Mouse (Mus musculus) stomach, embryonic 15.5 days (tissue): ENCODE data around the gene Csf2rb. TPM values are rescaled to one million over a fixed set of nuclear protein-coding genes. Genes with fewer than 3 reads are reported as not detected.
A peak's percentile ranks its signal among the peaks of the same experiment; 100 is the strongest.
"Not testable (repeated sequence)": the region's sequence is repeated elsewhere in the genome, so short reads cannot be mapped to it uniquely, and the experiment has no call there.

Experiments
- ATAC-seq: fragments of 200-750 bp; cut with Nextera tagmentation; 2 replicates; pipeline ENCODE4 v1.8.0; 2017; ENCODE audit warnings: low read depth, moderate number of reproducible peaks, moderate TSS enrichment; ENCODE audit not compliant: insufficient read depth, low FRiP score
- H3K27ac ChIP-seq: fragments of 300-500 bp; sonication (generic); 2 replicates; pipeline ENCODE4 v1.5.1; 2015; ENCODE audit warnings: mild to moderate bottlenecking, inconsistent platforms
- H3K27me3 ChIP-seq: fragments of 300-500 bp; sonication (generic); replicated peaks from 2 replicates; pipeline ENCODE4 v1.6.1; 2015; ENCODE audit warnings: inconsistent platforms
- H3K36me3 ChIP-seq: fragments of 300-500 bp; sonication (generic); 2 replicates; pipeline ENCODE4 v1.6.1; 2015; ENCODE audit warnings: inconsistent platforms
- H3K4me1 ChIP-seq: fragments of 300-500 bp; sonication (generic); 2 replicates; pipeline ENCODE4 v1.6.1; 2015; ENCODE audit warnings: inconsistent platforms
- H3K4me2 ChIP-seq: fragments of 300-500 bp; sonication (generic); 2 replicates; pipeline ENCODE4 v1.6.1; 2015; ENCODE audit warnings: mild to moderate bottlenecking, inconsistent platforms
- H3K4me3 ChIP-seq: fragments of 300-500 bp; sonication (generic); replicated peaks from 2 replicates; pipeline ENCODE4 v1.5.1; 2015; ENCODE audit warnings: inconsistent platforms
- H3K9ac ChIP-seq: fragments of 300-500 bp; sonication (generic); 2 replicates; pipeline ENCODE4 v1.6.1; 2015; ENCODE audit warnings: inconsistent platforms
- H3K9me3 ChIP-seq: fragments of 300-500 bp; sonication (generic); 2 replicates; pipeline ENCODE4 v1.6.1; 2016; ENCODE audit warnings: inconsistent platforms
- WGBS: fragments of 180-500 bp; shearing (Covaris S2); methylation state at CpG from one replicate; pipeline ENCODE4 v1.1.7; 2015; 5-methylcytosine and 5-hydroxymethylcytosine counted together
- polyA plus RNA-seq: library from polyadenylated mRNA; unstranded; fragments of >200 nt; fragmentation: Nextera tagmentation; extraction: Ambion mirVana; gene quantifications from 2 replicates; pipeline ENCODE4 v1.2.1, GENCODE M21; 2015

The Csf2rb gene
- polyA plus RNA-seq, 1 experiment from 2014 or later: 2.7 TPM

DNA sequence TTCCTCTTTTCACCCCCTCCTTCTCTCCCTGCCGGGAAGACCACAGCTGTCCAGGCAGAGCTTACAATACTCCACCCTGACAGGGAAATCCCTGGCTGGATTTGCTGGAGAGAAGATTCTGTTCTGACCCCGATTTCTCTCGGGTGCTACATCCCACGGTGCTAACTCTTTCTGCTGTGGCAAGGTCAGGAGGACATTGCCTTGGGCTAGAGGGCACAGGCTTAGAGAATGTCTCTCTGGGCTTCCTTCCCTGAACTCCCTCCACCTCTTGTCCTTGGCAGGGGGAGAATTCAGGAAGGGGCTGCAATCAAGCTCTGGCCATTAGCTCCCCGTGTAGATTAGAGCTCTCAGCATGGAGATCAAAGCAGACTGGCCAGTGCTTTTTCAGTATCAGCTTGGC, 15.7 kb upstream of the Csf2rb start:
- no peak overlapping the region for H3K9ac ChIP-seq
- ATAC-seq: no peak
- 0 out of 2 replicates have a peak, but pooled peaks cover 3% of the 10 kb centered on the region for H3K4me1 ChIP-seq
- no peaks in the 10 kb centered on the region for H3K9me3 ChIP-seq
- H3K4me3 ChIP-seq: no peak overlapping the region
- no peak overlapping the region for H3K4me2 ChIP-seq
- H3K36me3 ChIP-seq: no peaks in the 10 kb centered on the region
- peak overlapping the region; percentile 40; the same call in 1 of the 2 replicates for H3K27ac ChIP-seq
- no peaks in the 10 kb centered on the region for H3K27me3 ChIP-seq
- 25% methylated on average over 5 of the region's 5 CpGs for WGBS

DNA sequence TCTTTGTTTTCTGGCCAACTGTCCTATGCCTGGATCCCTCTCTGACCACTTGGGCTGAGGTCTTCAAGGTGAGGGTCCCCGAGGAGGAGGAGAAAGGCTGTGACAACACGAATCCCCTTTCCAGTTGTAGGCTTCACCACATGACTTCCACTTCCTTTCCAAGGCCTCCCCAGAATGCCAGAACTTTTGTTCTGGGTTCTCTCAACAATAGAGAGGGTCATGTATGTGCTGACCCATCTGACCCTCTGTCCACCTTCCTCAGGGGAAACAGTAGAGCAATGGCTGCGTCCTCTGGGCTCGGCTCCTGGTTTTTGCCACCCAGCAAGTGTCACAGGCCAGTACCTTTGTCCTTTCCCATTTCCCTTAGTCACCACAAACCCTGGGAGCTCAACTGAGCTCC, 14.6 kb upstream of the Csf2rb start:
- Histone ChIP-seq H3K4me2 (no peak overlapping the region), H3K9ac (no peak overlapping the region), H3K27me3 (no peaks in the 10 kb centered on the region), H3K36me3 (no peaks in the 10 kb centered on the region), H3K9me3 (no peaks in the 10 kb centered on the region), H3K27ac (no peak overlapping the region), H3K4me3 (no peak overlapping the region), H3K4me1 (0 out of 2 replicates have a peak, but pooled peaks cover 3% of the 10 kb centered on the region)
- no peak for ATAC-seq
- WGBS: 77% methylated on average over 4 of the region's 4 CpGs

DNA sequence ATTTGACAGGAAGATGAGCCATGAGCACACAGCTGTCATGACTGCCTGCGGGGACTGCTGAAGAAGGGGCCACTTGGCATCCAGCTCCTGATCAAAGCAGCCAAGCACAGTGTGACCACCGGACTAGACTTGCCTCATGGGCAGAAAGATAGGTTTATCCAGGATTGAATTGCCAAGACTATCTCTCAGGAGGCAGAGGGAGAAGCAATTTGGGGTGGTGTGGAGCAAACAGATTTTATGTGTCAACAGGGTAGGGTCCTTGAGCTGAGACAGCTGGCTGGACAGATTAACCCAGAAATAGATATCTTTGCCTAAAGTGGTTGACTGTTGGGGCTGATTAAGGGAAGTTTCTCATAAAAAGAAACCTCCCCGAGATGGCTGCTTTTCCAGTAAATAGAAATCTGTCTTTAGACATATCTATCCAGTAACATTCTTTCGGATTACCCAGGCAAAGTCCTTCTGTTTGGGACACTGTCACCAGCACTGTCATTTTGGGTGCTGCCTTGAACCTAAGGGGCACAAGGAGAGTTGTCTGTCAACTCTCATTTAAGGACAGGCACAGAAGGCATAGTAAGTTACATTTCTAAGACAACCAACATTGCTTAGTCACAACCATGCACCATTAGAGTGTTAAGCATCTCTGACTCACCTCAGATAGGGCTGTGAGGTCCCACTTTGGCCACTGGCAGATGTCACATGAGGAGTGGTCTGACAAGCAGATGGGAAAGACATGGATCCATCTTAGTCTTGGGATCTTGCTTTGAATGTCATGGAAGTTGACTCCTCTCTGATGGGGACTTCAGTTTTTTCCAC, 12.9 kb upstream of the Csf2rb start:
- H3K4me2 ChIP-seq, H3K36me3 ChIP-seq, H3K4me1 ChIP-seq, H3K9me3 ChIP-seq, H3K9ac ChIP-seq, H3K27me3 ChIP-seq, H3K4me3 ChIP-seq: not testable (repeated sequence)
- H3K27ac ChIP-seq: peak overlapping the region; percentile 61; the same call in 1 of the 2 replicates
- peak; percentile 45; the same call in 1 of the 2 replicates for ATAC-seq
- WGBS: 35% methylated on average over 4 of the region's 4 CpGs

DNA sequence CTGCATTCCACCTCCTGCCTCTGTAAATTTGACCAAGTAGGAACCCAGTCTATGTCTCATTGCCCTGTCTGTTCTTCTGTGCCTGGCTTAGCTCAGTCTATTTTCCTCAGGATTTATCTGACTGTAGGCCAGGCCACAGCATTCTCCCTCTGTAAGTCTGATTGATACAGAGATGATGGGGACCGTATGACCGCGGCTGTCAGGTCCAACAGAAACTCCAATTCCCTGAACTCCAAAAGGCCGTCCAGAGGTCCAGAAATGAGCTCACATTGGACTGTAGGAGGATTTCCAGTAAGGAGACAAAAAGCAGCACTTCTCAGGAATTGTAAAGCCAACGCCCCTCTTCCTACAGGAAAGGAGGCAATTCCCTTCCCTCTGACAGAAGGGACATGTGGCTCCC, 11.9 kb upstream of the Csf2rb start:
- not testable (repeated sequence) for H3K9ac ChIP-seq, H3K27me3 ChIP-seq, H3K4me3 ChIP-seq, H3K4me1 ChIP-seq, H3K27ac ChIP-seq, H3K36me3 ChIP-seq, ATAC-seq, H3K9me3 ChIP-seq, H3K4me2 ChIP-seq
- 73% methylated on average over 5 of the region's 5 CpGs for WGBS

DNA sequence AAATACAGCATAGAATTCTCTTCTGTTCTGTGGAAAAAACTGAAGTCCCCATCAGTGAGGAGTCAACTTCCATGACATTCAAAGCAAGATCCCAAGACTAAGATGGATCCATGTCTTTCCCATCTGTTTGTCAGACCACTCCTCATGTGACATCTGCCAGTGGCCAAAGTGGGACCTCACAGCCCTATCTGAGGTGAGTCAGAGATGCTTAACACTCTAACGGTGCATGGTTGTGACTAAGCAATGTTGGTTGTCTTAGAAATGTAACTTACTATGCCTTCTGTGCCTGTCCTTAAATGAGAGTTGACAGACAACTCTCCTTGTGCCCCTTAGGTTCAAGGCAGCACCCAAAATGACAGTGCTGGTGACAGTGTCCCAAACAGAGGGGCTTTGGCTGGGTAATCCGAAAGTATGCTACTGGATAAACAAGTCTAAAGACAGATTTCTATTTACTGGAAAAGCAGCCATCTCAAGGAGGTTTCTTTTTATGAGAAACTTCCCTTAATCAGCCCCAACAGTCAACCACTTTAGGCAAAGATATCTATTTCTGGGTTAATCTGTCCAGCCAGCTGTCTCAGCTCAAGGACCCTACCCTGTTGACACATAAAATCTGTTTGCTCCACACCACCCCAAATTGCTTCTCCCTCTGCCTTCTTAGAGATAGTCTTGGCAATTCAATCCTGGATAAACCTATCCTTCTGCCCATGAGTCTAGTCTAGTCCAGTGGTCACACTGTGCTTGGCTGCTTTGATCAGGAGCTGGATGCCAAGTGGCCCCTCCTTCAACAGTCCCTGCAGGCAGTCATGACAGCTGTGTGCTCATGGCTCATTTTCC, 7.0 kb upstream of the Csf2rb start:
- peak; percentile 34; the same call in 1 of the 2 replicates for ATAC-seq
- not testable (repeated sequence) for H3K9me3 ChIP-seq, H3K36me3 ChIP-seq, H3K27me3 ChIP-seq, H3K4me3 ChIP-seq, H3K4me1 ChIP-seq, H3K27ac ChIP-seq, H3K9ac ChIP-seq, H3K4me2 ChIP-seq
- 48% methylated on average over 2 of the region's 2 CpGs for WGBS

DNA sequence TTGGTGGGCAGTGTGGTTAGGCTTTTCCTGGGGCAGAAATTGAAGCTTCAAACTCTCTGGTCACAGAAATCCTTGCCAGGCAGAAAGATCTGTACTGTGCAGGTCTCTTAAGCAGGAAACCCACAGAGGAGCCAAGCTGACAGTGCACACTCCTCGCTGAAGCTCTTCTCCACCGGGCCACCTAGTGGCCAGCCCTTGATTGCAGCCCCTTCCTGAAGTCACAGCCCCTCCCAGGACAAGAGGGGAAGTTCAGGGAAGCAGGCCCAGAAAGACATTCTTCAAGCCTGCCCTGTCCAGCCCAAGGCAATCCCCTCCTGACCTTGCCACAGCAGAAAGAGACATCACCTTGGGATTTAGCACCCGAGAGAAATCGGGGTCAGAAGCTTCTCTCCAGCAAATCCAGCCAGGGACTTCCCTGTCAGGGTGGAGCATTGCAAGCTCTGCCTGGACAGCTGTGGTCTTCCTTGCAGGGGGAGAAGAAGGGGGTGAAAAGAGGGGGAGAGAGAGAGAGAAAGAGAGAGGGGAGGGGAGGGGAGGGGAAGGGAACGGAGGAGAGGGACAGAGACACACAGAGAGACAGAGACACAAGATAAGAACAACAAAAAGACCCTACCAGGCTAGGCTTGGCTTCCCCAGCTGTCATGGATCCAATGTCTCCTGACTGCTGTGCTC, 4.6 kb upstream of the Csf2rb start:
- no peak overlapping the region; the same call in 1 of the 2 replicates for H3K27ac ChIP-seq
- WGBS: 12% methylated on average over 5 of the region's 5 CpGs

DNA sequence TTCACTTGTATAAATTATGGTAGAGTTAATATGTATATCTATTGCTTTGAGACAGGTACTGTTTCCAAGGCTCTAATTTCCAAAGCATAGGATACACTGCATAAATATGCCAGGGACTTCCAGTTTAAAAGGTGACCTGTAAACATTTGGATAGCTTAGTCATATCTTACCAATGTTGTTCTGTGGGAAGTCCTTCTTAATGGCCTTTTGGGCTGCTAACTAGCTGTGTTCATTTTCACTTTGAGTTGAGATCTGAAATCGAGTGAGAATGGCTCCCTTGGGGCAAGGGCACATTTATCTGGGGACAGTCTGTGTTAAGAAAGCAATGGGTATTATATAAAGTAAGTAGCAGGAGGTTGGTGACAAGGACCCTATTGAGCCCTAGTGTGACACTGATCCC, 2.2 kb upstream of the Csf2rb start:
- Histone ChIP-seq H3K27ac (no peak overlapping the region), H3K27me3 (no peaks in the 10 kb centered on the region), H3K4me2 (no peak overlapping the region), H3K4me3 (no peak overlapping the region), H3K4me1 (0 out of 2 replicates have a peak, but pooled peaks cover 6% of the 10 kb centered on the region), H3K9ac (no peak overlapping the region), H3K36me3 (no peaks in the 10 kb centered on the region), H3K9me3 (no peaks in the 10 kb centered on the region)
- WGBS: 61% methylated on average over 1 of the region's 1 CpGs
- no peak for ATAC-seq

More for the DNA sequence above, 4.6 kb upstream of the Csf2rb start:
- Histone ChIP-seq H3K27me3 (no peaks in the 10 kb centered on the region), H3K9me3 (no peaks in the 10 kb centered on the region), H3K36me3 (no peaks in the 10 kb centered on the region), H3K9ac (no peak overlapping the region), H3K4me1 (0 out of 2 replicates have a peak, but pooled peaks cover 6% of the 10 kb centered on the region), H3K4me2 (no peak overlapping the region), H3K4me3 (no peak overlapping the region)
- peak; percentile 57; the same call in 1 of the 2 replicates for ATAC-seq

DNA sequence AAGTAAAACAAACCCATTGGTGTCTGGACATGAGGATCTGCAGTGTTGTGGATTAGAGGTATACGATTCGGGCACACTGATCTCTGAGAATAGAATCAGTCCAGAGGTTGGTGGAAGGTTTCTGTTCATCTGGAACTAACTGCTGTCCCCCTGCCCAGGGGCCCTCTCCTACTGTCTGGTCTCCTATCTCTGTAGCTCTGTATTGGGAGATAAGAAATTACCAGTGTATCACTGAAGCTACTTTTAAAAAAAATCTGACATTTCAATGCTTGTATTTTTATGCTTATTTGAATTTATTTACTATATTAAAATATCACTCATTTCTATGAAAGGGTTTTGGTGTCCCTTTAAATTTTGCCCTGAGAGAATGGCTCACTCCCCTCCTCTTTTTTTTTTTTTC, 1.3 kb upstream of the Csf2rb start:
- H3K4me2 ChIP-seq: no peak overlapping the region
- no peak overlapping the region for H3K27ac ChIP-seq
- no peak overlapping the region for H3K9ac ChIP-seq
- no peak for ATAC-seq
- H3K9me3 ChIP-seq: no peaks in the 10 kb centered on the region
- 0 out of 2 replicates have a peak, but pooled peaks cover 6% of the 10 kb centered on the region for H3K4me1 ChIP-seq
- H3K27me3 ChIP-seq: no peaks in the 10 kb centered on the region
- WGBS: 85% methylated on average over 2 of the region's 2 CpGs
- no peak overlapping the region for H3K4me3 ChIP-seq
- H3K36me3 ChIP-seq: no peaks in the 10 kb centered on the region

DNA sequence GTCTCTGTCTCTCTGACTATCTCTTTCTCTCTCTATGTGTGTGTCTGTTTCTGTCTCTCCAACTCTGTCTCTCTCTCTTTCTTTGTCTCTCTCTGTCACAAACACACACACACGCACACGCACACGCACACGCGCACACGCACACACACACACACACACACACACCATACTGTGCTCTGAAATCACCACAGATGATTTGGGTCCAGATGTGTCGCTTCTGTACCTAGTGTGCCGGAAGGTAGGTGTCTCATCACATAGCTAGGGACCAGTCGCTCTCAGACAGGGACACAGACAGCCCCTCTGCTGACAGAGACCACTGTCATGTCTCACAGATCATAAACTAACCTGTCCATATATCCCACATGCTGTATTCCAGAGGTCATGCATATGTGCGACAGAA, 1.2 kb downstream of the Csf2rb start:
- Histone ChIP-seq H3K36me3 (no peaks in the 10 kb centered on the region), H3K27ac (no peak overlapping the region), H3K9ac (no peak overlapping the region), H3K9me3 (no peaks in the 10 kb centered on the region), H3K4me2 (no peak overlapping the region), H3K4me1 (no peaks in the 10 kb centered on the region), H3K4me3 (no peak overlapping the region; the same call in 1 of the 2 replicates), H3K27me3 (no peaks in the 10 kb centered on the region)
- WGBS: 86% methylated on average over 10 of the region's 10 CpGs
- ATAC-seq: no peak

DNA sequence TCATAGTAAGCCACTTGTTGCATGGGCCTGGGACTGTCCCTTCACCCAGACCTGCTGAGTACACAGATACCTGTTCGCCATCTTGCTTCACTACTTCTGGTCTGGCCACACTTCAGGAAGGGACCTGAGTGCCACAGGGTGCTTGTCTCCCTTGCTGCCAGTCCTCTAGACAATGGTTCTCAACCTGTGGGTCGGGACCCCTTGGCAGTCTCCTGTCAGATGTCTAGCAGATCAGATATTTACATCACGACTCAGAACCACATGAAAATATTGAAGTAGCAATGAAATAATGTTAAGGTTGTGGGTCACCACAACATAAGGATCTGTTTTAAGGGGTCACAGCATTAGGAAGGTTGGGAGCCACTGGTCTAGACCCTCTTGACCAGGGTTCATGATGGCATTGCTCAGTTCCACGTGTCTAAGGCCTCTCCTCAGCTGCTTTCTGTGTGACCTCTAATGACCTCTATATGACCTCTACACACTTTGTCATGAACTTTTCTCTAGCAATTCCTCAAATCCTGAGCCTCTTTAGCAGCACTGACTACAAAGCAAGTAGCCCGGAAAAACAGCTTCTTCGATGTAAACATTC, 2.3 kb downstream of the Csf2rb start:
- not testable (repeated sequence) for H3K4me2 ChIP-seq, H3K4me1 ChIP-seq, H3K9ac ChIP-seq, ATAC-seq, H3K27me3 ChIP-seq, H3K9me3 ChIP-seq, H3K4me3 ChIP-seq, H3K27ac ChIP-seq, H3K36me3 ChIP-seq
- 69% methylated on average over 6 of the region's 6 CpGs for WGBS

DNA sequence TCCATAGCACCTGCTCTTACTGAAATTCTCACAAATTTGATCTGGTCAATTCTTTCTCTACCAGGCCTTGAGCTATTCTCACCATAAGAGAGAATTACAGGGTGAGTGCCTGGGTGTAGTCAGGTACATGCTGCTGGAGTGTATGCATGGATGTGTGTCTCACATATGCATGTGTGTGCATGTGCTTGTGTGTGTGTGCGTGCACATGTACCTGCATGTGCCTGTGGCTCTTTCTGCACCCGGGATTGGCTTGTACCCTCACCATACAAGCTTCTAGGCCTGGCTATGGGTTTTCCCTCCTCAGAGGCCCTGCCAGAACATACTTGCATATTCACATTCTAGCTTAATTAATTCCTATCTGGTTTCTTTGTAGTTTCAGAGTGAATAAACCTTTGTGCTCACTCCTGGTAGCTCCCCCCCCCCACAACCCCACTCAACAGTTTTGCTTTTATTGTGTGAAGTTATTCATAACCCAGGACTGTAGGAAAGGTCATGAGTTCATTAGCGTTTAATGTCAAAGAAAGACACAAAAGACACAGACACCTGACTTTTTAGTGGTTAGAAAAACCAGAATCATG, 3.1 kb downstream of the Csf2rb start:
- no peaks in the 10 kb centered on the region for H3K36me3 ChIP-seq
- H3K4me3 ChIP-seq: no peak overlapping the region
- no peak for ATAC-seq
- H3K27me3 ChIP-seq: no peaks in the 10 kb centered on the region
- H3K9ac ChIP-seq: no peak overlapping the region
- H3K4me1 ChIP-seq: no peaks in the 10 kb centered on the region
- no peaks in the 10 kb centered on the region for H3K9me3 ChIP-seq
- H3K4me2 ChIP-seq: no peak overlapping the region
- 79% methylated on average over 3 of the region's 3 CpGs for WGBS
- no peak overlapping the region for H3K27ac ChIP-seq
